Mouse (Mus musculus): ENCODE results near the gene Prrg2. TPM values are rescaled to one million over a fixed set of nuclear protein-coding genes. Genes with fewer than 3 reads are reported as not detected.
A peak's percentile ranks its signal among the peaks of the same experiment; 100 is the strongest.

Gene Prrg2
- polyA plus RNA-seq, 1 experiment from 2014 or later, result 21.2 TPM

DNA sequence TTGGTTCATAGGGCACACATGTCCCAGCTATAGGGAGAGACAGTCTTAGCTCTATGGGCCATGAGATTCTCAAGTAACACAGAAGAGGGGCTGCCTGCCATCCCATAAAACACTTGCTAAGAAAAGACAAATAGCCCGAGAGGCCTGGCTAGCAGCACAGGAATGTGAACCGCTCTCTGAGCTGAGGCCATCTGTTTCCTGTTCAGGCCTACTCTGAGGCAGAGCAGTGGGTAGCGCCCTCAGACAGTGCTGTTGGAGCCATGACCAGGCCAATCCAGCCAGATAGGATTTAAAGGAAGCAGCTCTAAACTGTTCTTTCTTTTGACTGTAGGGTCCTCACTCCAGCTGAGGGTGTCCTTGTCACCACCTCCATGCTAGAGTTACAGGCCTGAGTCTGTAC is 57.9 kb downstream of the Prrg2 start:
- peaks cover 15% of the 10 kb centered on the region; the same call in 1 of the 2 replicates for H3K4me1 ChIP-seq (replicated peaks)
- no peak overlapping the region for H3K4me3 ChIP-seq (replicated peaks)
- no peak overlapping the region for H3K4me2 ChIP-seq
- H3K27ac ChIP-seq, result peak overlapping the region; percentile 69
- peaks cover 100% of the 10 kb centered on the region for H3K36me3 ChIP-seq
- no peaks in the 10 kb centered on the region for H3K27me3 ChIP-seq
- H3K9me3 ChIP-seq, result no peaks in the 10 kb centered on the region
- no peak overlapping the region for H3K9ac ChIP-seq (replicated peaks)
- WGBS, result 47% methylated on average over 3 of the region's 3 CpGs
- no peak for ATAC-seq (ENCODE audit: insufficient number of reproducible peaks, insufficient read depth, low FRiP score, low TSS enrichment, low read depth)

Small RNA genes within 50 kb of the gene (microRNA-seq; reads per million reads assigned to microRNA genes)
- gene Mir7054, result not detected

Other genes with a start within 250 kb of the Prrg2 start
- 105 and 114 TPM in 2 replicates for gene Nup62, start 246.6 kb downstream of the Prrg2 start, polyA plus RNA-seq (2016; fragmentation: Nextera tagmentation; extraction: Ambion mirVana)
- gene Il4i1, start 246.3 kb downstream of the Prrg2 start, polyA plus RNA-seq (2016; fragmentation: Nextera tagmentation; extraction: Ambion mirVana), result 1.5 and 2.5 TPM in 2 replicates
- 3.7 and 4.1 TPM in 2 replicates for gene Atf5, start 246.0 kb downstream of the Prrg2 start, polyA plus RNA-seq (2016; fragmentation: Nextera tagmentation; extraction: Ambion mirVana)
- gene Akt1s1, start 213.7 kb downstream of the Prrg2 start, polyA plus RNA-seq (2016; fragmentation: Nextera tagmentation; extraction: Ambion mirVana), result 106 and 110 TPM in 2 replicates
- gene Tbc1d17, start 213.6 kb downstream of the Prrg2 start, polyA plus RNA-seq (2016; fragmentation: Nextera tagmentation; extraction: Ambion mirVana), result 84.7 and 96.2 TPM in 2 replicates
- 35.5 and 37.3 TPM in 2 replicates for gene Pnkp, start 205.5 kb downstream of the Prrg2 start, polyA plus RNA-seq (2016; fragmentation: Nextera tagmentation; extraction: Ambion mirVana)
- 615 and 666 TPM in 2 replicates for gene Ptov1, start 192.9 kb downstream of the Prrg2 start, polyA plus RNA-seq (2016; fragmentation: Nextera tagmentation; extraction: Ambion mirVana)
- gene Med25, start 170.0 kb downstream of the Prrg2 start, polyA plus RNA-seq (2016; fragmentation: Nextera tagmentation; extraction: Ambion mirVana), result 116 and 127 TPM in 2 replicates
- 21.6 and 24.8 TPM in 2 replicates for gene Fuz, start 166.6 kb downstream of the Prrg2 start, polyA plus RNA-seq (2016; fragmentation: Nextera tagmentation; extraction: Ambion mirVana)
- 74.2 and 77.6 TPM in 2 replicates for gene Ap2a1, start 133.2 kb downstream of the Prrg2 start, polyA plus RNA-seq (2016; fragmentation: Nextera tagmentation; extraction: Ambion mirVana)
- 0.11 TPM in 1 of 2 replicates, not detected in the other for gene Tsks, start 119.5 kb downstream of the Prrg2 start, polyA plus RNA-seq (2016; fragmentation: Nextera tagmentation; extraction: Ambion mirVana)
- 27.8 and 29.9 TPM in 2 replicates for gene Cpt1c, start 87.8 kb downstream of the Prrg2 start, polyA plus RNA-seq (2016; fragmentation: Nextera tagmentation; extraction: Ambion mirVana)
- gene Prmt1, start 76.1 kb downstream of the Prrg2 start, polyA plus RNA-seq (2016; fragmentation: Nextera tagmentation; extraction: Ambion mirVana), result 704 and 706 TPM in 2 replicates
- 90.9 and 97.2 TPM in 2 replicates for gene Irf3, start 65.0 kb downstream of the Prrg2 start, polyA plus RNA-seq (2016; fragmentation: Nextera tagmentation; extraction: Ambion mirVana)
- gene Bcl2l12, start 64.0 kb downstream of the Prrg2 start, polyA plus RNA-seq (2016; fragmentation: Nextera tagmentation; extraction: Ambion mirVana), result 87.3 and 96.8 TPM in 2 replicates
- gene Scaf1, start 46.3 kb downstream of the Prrg2 start, polyA plus RNA-seq (2016; fragmentation: Nextera tagmentation; extraction: Ambion mirVana), result 42.1 and 46.9 TPM in 2 replicates
- 20.8 and 21.4 TPM in 2 replicates for gene Rras, start 44.7 kb downstream of the Prrg2 start, polyA plus RNA-seq (2016; fragmentation: Nextera tagmentation; extraction: Ambion mirVana)
- gene Prr12, start 9.8 kb downstream of the Prrg2 start, polyA plus RNA-seq (2016; fragmentation: Nextera tagmentation; extraction: Ambion mirVana), result 15.0 and 16.2 TPM in 2 replicates
- 60.6 and 69.7 TPM in 2 replicates for gene Nosip, start 248 bp downstream of the Prrg2 start, polyA plus RNA-seq (2016; fragmentation: Nextera tagmentation; extraction: Ambion mirVana)
- 261 and 271 TPM in 2 replicates for gene Rcn3, start 29.5 kb upstream of the Prrg2 start, polyA plus RNA-seq (2016; fragmentation: Nextera tagmentation; extraction: Ambion mirVana)
- gene Fcgrt, start 41.2 kb upstream of the Prrg2 start, polyA plus RNA-seq (2016; fragmentation: Nextera tagmentation; extraction: Ambion mirVana), result 12.3 and 13.4 TPM in 2 replicates
- gene Rps11, start 61.8 kb upstream of the Prrg2 start, polyA plus RNA-seq (2016; fragmentation: Nextera tagmentation; extraction: Ambion mirVana), result 1,572 and 1,576 TPM in 2 replicates
- 1,352 and 1,447 TPM in 2 replicates for gene Rpl13a, start 66.1 kb upstream of the Prrg2 start, polyA plus RNA-seq (2016; fragmentation: Nextera tagmentation; extraction: Ambion mirVana)
- gene Gm45713, start 73.6 kb upstream of the Prrg2 start, polyA plus RNA-seq (2016; fragmentation: Nextera tagmentation; extraction: Ambion mirVana), result 0.32 TPM in 1 of 2 replicates, not detected in the other
- gene Flt3l, start 73.8 kb upstream of the Prrg2 start, polyA plus RNA-seq (2016; fragmentation: Nextera tagmentation; extraction: Ambion mirVana), result 0.71 and 0.83 TPM in 2 replicates
- 91.8 and 93.0 TPM in 2 replicates for gene Pih1d1, start 91.6 kb upstream of the Prrg2 start, polyA plus RNA-seq (2016; fragmentation: Nextera tagmentation; extraction: Ambion mirVana)
- 51.4 and 53.8 TPM in 2 replicates for gene Aldh16a1, start 91.9 kb upstream of the Prrg2 start, polyA plus RNA-seq (2016; fragmentation: Nextera tagmentation; extraction: Ambion mirVana)
- 0.17 and 0.25 TPM in 2 replicates for gene Slc17a7, start 101.3 kb upstream of the Prrg2 start, polyA plus RNA-seq (2016; fragmentation: Nextera tagmentation; extraction: Ambion mirVana)
- not detected in 2 replicates for gene Gfy, start 116.9 kb upstream of the Prrg2 start, polyA plus RNA-seq (2016; fragmentation: Nextera tagmentation; extraction: Ambion mirVana)
- gene Pth2, start 118.3 kb upstream of the Prrg2 start, polyA plus RNA-seq (2016; fragmentation: Nextera tagmentation; extraction: Ambion mirVana), result not detected in 2 replicates
- 1.0 and 1.7 TPM in 2 replicates for gene Ccdc155, start 142.2 kb upstream of the Prrg2 start, polyA plus RNA-seq (2016; fragmentation: Nextera tagmentation; extraction: Ambion mirVana)
- gene Dkkl1, start 149.5 kb upstream of the Prrg2 start, polyA plus RNA-seq (2016; fragmentation: Nextera tagmentation; extraction: Ambion mirVana), result 0.80 and 1.2 TPM in 2 replicates
- 316 and 326 TPM in 2 replicates for gene Tead2, start 153.1 kb upstream of the Prrg2 start, polyA plus RNA-seq (2016; fragmentation: Nextera tagmentation; extraction: Ambion mirVana)
- gene Cd37, start 176.4 kb upstream of the Prrg2 start, polyA plus RNA-seq (2016; fragmentation: Nextera tagmentation; extraction: Ambion mirVana), result 1.6 TPM in 2 replicates
- gene Slc6a16, start 178.4 kb upstream of the Prrg2 start, polyA plus RNA-seq (2016; fragmentation: Nextera tagmentation; extraction: Ambion mirVana), result 0.18 and 0.42 TPM in 2 replicates
- not detected in 2 replicates for gene Slc6a21, start 214.8 kb upstream of the Prrg2 start, polyA plus RNA-seq (2016; fragmentation: Nextera tagmentation; extraction: Ambion mirVana)

All from limb, embryonic 12.5 days (tissue).